In the genomic region with DNA sequence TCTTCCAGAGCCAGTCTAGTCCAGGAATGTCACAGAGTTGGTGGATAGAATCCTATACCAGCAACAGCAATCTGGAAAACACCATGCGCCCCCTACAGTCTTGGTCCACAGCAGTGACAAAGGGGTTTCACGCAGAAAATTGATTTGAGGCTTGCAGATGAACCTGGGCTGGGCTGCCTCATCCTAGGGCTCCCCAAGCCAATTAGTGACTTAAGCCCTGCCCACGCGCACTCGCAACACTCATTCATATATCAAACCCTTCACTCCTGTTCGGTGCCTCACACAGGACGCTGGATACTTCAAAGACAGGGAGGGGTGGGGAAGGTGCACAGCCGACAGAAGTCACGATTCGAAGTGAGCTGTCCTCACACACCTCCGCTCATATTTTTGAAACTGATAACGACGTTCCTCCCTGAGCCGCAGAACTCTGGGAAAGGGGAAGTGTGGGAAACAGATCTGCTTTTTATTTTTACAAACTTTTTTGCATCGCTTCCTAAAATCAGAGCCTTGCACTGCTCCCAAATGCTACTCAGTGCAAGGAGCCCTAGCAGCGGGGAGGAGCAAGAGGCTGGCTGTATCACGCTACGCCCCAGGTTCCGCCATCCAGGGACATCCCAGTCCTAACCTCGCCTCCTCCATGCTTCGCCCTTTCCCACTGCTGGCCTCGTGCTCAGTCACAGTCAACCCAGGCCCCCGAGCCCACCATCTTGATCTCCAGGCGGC, we compare ENCODE assay signal across 8 mouse cellular contexts. TPM values are rescaled to one million over a fixed set of nuclear protein-coding genes. Genes with fewer than 3 reads are reported as not detected.
DNase-seq lines count a peak whose midpoint lies in the region; ATAC-seq and TF ChIP-seq lines count a peak whose summit lies in the region.

No protein-coding gene starts in this region.

- no peaks in the 10 kb centered on the region for H3K36me3 ChIP-seq in liver, adult 2 months (ENCODE audit: control insufficient read depth, insufficient read depth, low read length)
- H3K36me3 ChIP-seq in neural tube, embryonic 14.5 days (ENCODE audit: control insufficient read depth, insufficient read depth, low read length): no peaks in the 10 kb centered on the region

- H3K4me3 ChIP-seq in cortical plate, adult 2 months (ENCODE audit: insufficient read depth, low read length): peak overlapping the region; percentile 51
- H3K4me3 ChIP-seq in liver, adult 2 months (ENCODE audit: insufficient read depth, low read depth, low read length): peak overlapping the region; percentile 63
- peak overlapping the region; percentile 50 for H3K4me3 ChIP-seq in neural tube, embryonic 14.5 days (ENCODE audit: low read depth, low read length)

- no peaks in the 10 kb centered on the region for H3K79me2 ChIP-seq in liver, adult 2 months (ENCODE audit: control insufficient read depth, insufficient read depth, low read length)

- no peak for TF ChIP-seq POLR2A in cortical plate, adult 2 months (IDR thresholded peaks at IDR 0.05; ENCODE audit: extremely low read depth, insufficient read depth, low read length)
- no peak for TF ChIP-seq POLR2A in liver, adult 2 months (IDR thresholded peaks at IDR 0.05; ENCODE audit: extremely low read depth, insufficient read depth, low read length)

- WGBS in liver, adult 2 months: 1% methylated on average over 24 of the region's 24 CpGs
- WGBS in neural tube, embryonic 14.5 days: under 1% methylated on average over 24 of the region's 24 CpGs

- peak; percentile 23 to 44; a peak in 3 of 4 replicates for ATAC-seq in hematopoietic stem cell, adult 5-6 weeks (replicated peaks in 1 of 2; ENCODE audit: insufficient read depth in 1 of 2, low FRiP score in 2 of 2, low TSS enrichment in 1 of 2, low read depth in 1 of 2, poor library complexity in 2 of 2, severe bottlenecking in 2 of 2)
- peak; percentile 70 for ATAC-seq in neural tube, embryonic 14.5 days (ENCODE audit: low read depth)

- peak; percentile 93 for DNase-seq in heart, adult 11 months
- no peak for DNase-seq in heart, adult 18-20 months
- peak; percentile 79 for DNase-seq in ES-CJ7 (ENCODE audit: low read depth, low spot score)
- no peak for DNase-seq in liver, adult 2 months (ENCODE audit: extremely low read depth, low read depth, low spot score)
- DNase-seq in urinary bladder, postnatal 10 days (ENCODE audit: low spot score): no peak

- TF ChIP-seq CTCF in cortical plate, adult 2 months (IDR thresholded peaks at IDR 0.05; ENCODE audit: extremely low read depth, insufficient read depth, low read length): peak; percentile 27; the same call in 1 of the 2 replicates
- no peak for TF ChIP-seq CTCF in liver, adult 2 months (IDR thresholded peaks at IDR 0.05; ENCODE audit: low read depth, low read length)

- H3K4me2 ChIP-seq in neural tube, embryonic 14.5 days (ENCODE audit: low read depth, low read length): peak overlapping the region; percentile 75

- H3K27ac ChIP-seq in cortical plate, adult 2 months (ENCODE audit: insufficient read depth, low read length): peak overlapping the region; percentile 53; the same call in 1 of the 2 replicates
- H3K27ac ChIP-seq in liver, adult 2 months (replicated peaks; ENCODE audit: insufficient read depth, low read depth, low read length): peak overlapping the region; percentile 1; the same call in 1 of the 2 replicates
- H3K27ac ChIP-seq in neural tube, embryonic 14.5 days (ENCODE audit: low read depth, low read length): peak overlapping the region; percentile 98

- peaks cover 1% of the 10 kb centered on the region for H3K4me1 ChIP-seq in cortical plate, adult 2 months (ENCODE audit: control insufficient read depth, insufficient read depth, low read length)
- no peaks in the 10 kb centered on the region for H3K4me1 ChIP-seq in liver, adult 2 months (ENCODE audit: control insufficient read depth, insufficient read depth, low read length)
- peaks cover 21% of the 10 kb centered on the region for H3K4me1 ChIP-seq in neural tube, embryonic 14.5 days (ENCODE audit: control insufficient read depth, insufficient read depth, low read length)

- H3K9me3 ChIP-seq in neural tube, embryonic 14.5 days (ENCODE audit: control insufficient read depth, low read length): no peaks in the 10 kb centered on the region

- H3K9ac ChIP-seq in liver, adult 2 months (ENCODE audit: low read depth, low read length): peak overlapping the region; percentile 41
- peak overlapping the region; percentile 83 for H3K9ac ChIP-seq in neural tube, embryonic 14.5 days (replicated peaks; ENCODE audit: low read depth, low read length)

- peaks cover 3% of the 10 kb centered on the region; the same call in 1 of the 2 replicates for H3K27me3 ChIP-seq in liver, adult 2 months (ENCODE audit: control insufficient read depth, insufficient read depth, low read length)
- H3K27me3 ChIP-seq in neural tube, embryonic 14.5 days (ENCODE audit: control insufficient read depth, insufficient read depth, low read length): no peaks in the 10 kb centered on the region

RNA-seq across cellular contexts. Expression of a gene that starts 0.6 kb away (rescaled TPM):
- 10 to 100 TPM; 21.9 to 27.0 TPM for total RNA-seq in heart, adult 18-20 months (2021)
- polyA plus RNA-seq in cortical plate, adult 2 months (2012; rRNA removed): 31.0 and 33.8 TPM in 2 replicates
- 0.15 and 0.25 TPM in 2 replicates for total RNA-seq in hematopoietic stem cell, adult 5-6 weeks (2017)
- 0.28 and 0.67 TPM in 2 replicates for total RNA-seq in liver, adult 2 months (2014; rRNA removed)
- 0.71 and 1.7 TPM in 2 replicates for polyA plus RNA-seq in liver, adult 2 months (2012; rRNA removed)
- polyA plus RNA-seq in neural tube, embryonic 14.5 days (2014; fragmentation: Nextera tagmentation; extraction: Ambion mirVana): 38.1 and 47.9 TPM in 2 replicates

RNA-seq across cellular contexts. Expression of a gene that starts 27.6 kb away (rescaled TPM):
- 100 to 1,000 TPM; 200 to 293 TPM for total RNA-seq in heart, adult 18-20 months (2021)
- polyA plus RNA-seq in cortical plate, adult 2 months (2012; rRNA removed): 18.0 and 23.7 TPM in 2 replicates
- total RNA-seq in hematopoietic stem cell, adult 5-6 weeks (2017): 3.1 and 5.0 TPM in 2 replicates
- 16.2 and 22.2 TPM in 2 replicates for total RNA-seq in liver, adult 2 months (2014; rRNA removed)
- 11.7 and 14.5 TPM in 2 replicates for polyA plus RNA-seq in liver, adult 2 months (2012; rRNA removed)
- 38.7 and 139 TPM in 2 replicates for polyA plus RNA-seq in neural tube, embryonic 14.5 days (2014; fragmentation: Nextera tagmentation; extraction: Ambion mirVana)

Comparison
In these comparisons a context has a peak if more than half of its experiments do, and no peak if none do; other contexts are left out.
1. DNase-seq: peak in heart, adult 11 months (single experiment) and ES-CJ7 (single experiment); none in heart, adult 18-20 months (0 of 2), liver, adult 2 months (single experiment) and urinary bladder, postnatal 10 days (single experiment).
2. H3K27ac ChIP-seq: peak in every context shown above with its lines; median percentile 98 in neural tube, embryonic 14.5 days; 53 in cortical plate, adult 2 months; 1 in liver, adult 2 months.
3. RNA of a gene that starts 0.6 kb away (total RNA-seq): 21.9 to 27.0 TPM in heart, adult 18-20 months; 0.28 to 0.67 TPM in liver, adult 2 months and 0.15 to 0.25 TPM in hematopoietic stem cell, adult 5-6 weeks; every median in the first group is over 10 times any median in the second.
4. Peak in every context shown above with its lines, with median percentiles within 50 percentile points of each other: H3K4me3 ChIP-seq.